Mouse (Mus musculus): ENCODE measurements at regions not wholly inside any gene's neighbourhood (a gene's known extent, or its start where the extent isn't known, plus 50 kb on each side); places are given as distances from the start of the nearest gene placed in this dataset.

GRCm38 (mm10) chr2:159853891-159854665 is 479.9 kb downstream of the Gm826 start:
- TF ChIP-seq E2F4 (IDR thresholded peaks at IDR 0.05; ENCODE audit: borderline replicate concordance, low read depth, low read length) (no peak), MEF2A (IDR thresholded peaks at IDR 0.05; ENCODE audit: extremely low read depth, insufficient replicate concordance, low read depth, low read length, poor library complexity, severe bottlenecking) (no peak), ZKSCAN1 (IDR thresholded peaks at IDR 0.05; ENCODE audit: low read depth, low read length) (no peak), TAL1 (IDR thresholded peaks at IDR 0.05; ENCODE audit: low read length) (no peak), MXI1 (IDR thresholded peaks at IDR 0.05; ENCODE audit: low read depth, low read length) (no peak), CTCF (IDR thresholded peaks at IDR 0.05 in 2 of 3, conservative IDR thresholded peaks at IDR 0.05 in 1 of 3; ENCODE audit: control insufficient read depth in 1 of 3, insufficient read depth in 1 of 3, low read depth in 2 of 3, low read length in 3 of 3, poor library complexity in 1 of 3, severe bottlenecking in 1 of 3) (no peak), SIN3A (IDR thresholded peaks at IDR 0.05; ENCODE audit: low read length) (no peak), ZC3H11A (IDR thresholded peaks at IDR 0.05; ENCODE audit: low read depth, low read length) (no peak), EP300 (IDR thresholded peaks at IDR 0.05; ENCODE audit: low read depth in 1 of 2, low read length in 2 of 2) (no peak), ZMIZ1 (IDR thresholded peaks at IDR 0.05; ENCODE audit: low read depth, low read length) (no peak), BHLHE40 (IDR thresholded peaks at IDR 0.05; ENCODE audit: borderline replicate concordance, low read depth, low read length) (no peak), TCF12 (IDR thresholded peaks at IDR 0.05; ENCODE audit: low read depth, low read length) (no peak), UBTF (IDR thresholded peaks at IDR 0.05; ENCODE audit: borderline replicate concordance, insufficient read depth, low read depth, low read length) (no peak), CHD2 (IDR thresholded peaks at IDR 0.05; ENCODE audit: low read length) (no peak)

All from MEL (cell line).